Mouse (Mus musculus): ENCODE data around the gene Twf2. TPM values are rescaled to one million over a fixed set of nuclear protein-coding genes. Genes with fewer than 3 reads are reported as not detected.

The Twf2 gene
- polyA plus RNA-seq, 1 experiment: 69.0 TPM

DNA sequence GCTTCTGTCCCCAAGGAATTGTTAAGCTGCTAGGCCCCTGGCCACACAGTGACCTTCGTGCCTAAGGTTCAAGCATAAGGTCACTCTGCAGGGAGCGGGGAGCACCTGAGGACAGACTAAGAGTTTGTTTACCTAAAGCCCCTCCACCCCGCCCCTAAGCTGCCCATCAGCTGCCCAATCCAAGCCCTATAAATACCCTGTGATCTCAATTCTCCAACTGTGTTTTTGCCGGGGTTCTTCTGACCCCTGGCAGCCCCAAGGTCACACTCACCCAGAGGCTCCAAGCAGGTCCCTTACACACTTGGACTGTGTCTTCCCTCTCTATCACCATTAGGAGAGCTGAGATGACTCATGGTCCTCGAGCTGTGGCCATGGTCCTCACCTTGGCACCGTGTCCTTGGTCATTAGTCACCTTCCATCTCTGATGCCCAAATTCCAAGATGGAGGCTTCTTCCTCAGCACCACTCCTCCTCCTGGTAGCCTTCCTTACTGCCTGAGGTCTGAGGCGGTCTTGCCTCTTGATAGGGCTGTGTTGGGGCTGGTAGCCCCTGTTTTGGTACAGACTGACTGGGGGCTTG is 2.9 kb downstream of the Twf2 start:
- H3K4me1 ChIP-seq (ENCODE audit: control insufficient read depth, insufficient read depth, low read length): peaks cover 18% of the 10 kb centered on the region
- 70% methylated on average over 7 of the region's 7 CpGs for WGBS
- no peak for TF ChIP-seq CTCF (IDR thresholded peaks at IDR 0.05; ENCODE audit: insufficient read depth, low read length)
- TF ChIP-seq POLR2A (IDR thresholded peaks at IDR 0.05; ENCODE audit: borderline replicate concordance, extremely low read depth, low read depth, low read length): no peak
- DNase-seq: no peak
- H3K4me3 ChIP-seq (replicated peaks; ENCODE audit: extremely low read depth, low read depth, low read length): no peak overlapping the region

DNA sequence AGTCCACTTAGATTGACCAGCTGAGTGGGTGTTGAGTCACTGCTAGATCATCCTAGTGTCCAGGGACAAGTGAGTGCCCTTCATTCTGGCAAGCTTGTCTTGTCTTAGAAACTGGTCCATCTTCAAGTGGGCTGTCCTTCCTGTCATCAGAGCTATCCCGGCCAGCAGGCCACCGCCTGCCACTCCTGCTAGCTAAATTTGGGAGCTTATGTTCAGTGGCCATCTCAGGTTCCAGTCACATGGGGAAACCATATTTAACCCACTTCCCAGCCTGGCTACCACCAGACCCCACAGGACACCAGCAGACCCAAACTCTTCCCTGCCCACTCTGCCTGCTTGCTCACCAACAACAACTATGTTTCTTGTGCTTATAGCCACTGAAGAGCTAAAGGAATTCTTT is 3.6 kb downstream of the Twf2 start:
- TF ChIP-seq POLR2A (IDR thresholded peaks at IDR 0.05; ENCODE audit: borderline replicate concordance, extremely low read depth, low read depth, low read length) (no peak), CTCF (IDR thresholded peaks at IDR 0.05; ENCODE audit: insufficient read depth, low read length) (no peak)
- no peak for DNase-seq
- 47% methylated on average over 2 of the region's 2 CpGs for WGBS
- Histone ChIP-seq H3K4me3 (replicated peaks; ENCODE audit: extremely low read depth, low read depth, low read length) (no peak overlapping the region), H3K4me1 (ENCODE audit: control insufficient read depth, insufficient read depth, low read length) (peaks cover 21% of the 10 kb centered on the region)

DNA sequence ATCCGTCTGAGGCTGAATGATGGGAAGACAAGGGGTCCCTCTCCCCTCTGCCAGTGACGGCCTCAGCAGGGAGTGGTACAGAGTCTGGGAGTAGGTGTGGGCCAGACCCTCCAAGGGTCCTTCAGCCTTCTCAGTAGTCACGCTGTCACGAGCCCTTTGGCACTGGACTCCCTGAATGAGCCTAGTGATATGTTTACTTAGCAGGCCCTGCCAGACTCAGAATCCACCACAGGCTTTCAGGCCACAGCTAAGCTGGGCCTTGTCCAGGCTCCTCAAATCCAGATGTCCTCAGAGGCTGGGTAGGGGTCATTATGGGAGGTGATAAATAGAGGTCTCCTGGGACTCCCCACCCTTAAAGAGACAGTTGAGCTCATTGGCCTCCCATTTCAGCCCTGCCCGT is 5.3 kb downstream of the Twf2 start:
- WGBS: 79% methylated on average over 5 of the region's 5 CpGs

DNA sequence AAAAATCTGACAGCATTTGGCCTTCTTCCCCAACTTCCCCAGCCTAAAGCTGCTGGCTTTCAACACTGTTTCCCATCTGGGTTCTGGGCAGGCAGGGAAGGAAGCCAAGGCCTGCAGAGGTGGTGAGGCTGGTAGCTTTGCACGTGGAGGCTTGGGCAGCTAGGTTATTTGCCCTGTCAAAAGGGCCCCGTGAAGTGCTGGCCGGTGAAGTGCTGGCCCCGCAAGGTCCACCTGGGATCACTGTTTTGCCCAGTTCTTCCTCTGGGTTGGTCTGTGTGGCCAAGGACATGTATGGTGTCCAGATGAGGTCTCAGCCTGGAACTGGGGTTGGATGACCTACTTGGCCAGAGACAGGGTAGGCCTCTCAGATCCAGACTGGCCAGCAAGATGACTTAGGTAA is 7.0 kb downstream of the Twf2 start:
- H3K4me1 ChIP-seq (ENCODE audit: control insufficient read depth, insufficient read depth, low read length): peaks cover 19% of the 10 kb centered on the region
- TF ChIP-seq POLR2A (IDR thresholded peaks at IDR 0.05; ENCODE audit: borderline replicate concordance, extremely low read depth, low read depth, low read length) (no peak), CTCF (IDR thresholded peaks at IDR 0.05; ENCODE audit: insufficient read depth, low read length) (no peak)
- no peak overlapping the region for H3K4me3 ChIP-seq (replicated peaks; ENCODE audit: extremely low read depth, low read depth, low read length)
- WGBS: 74% methylated on average over 4 of the region's 4 CpGs
- DNase-seq: no peak

More for the DNA sequence above, 5.3 kb downstream of the Twf2 start:
- TF ChIP-seq POLR2A (IDR thresholded peaks at IDR 0.05; ENCODE audit: borderline replicate concordance, extremely low read depth, low read depth, low read length) (no peak), CTCF (IDR thresholded peaks at IDR 0.05; ENCODE audit: insufficient read depth, low read length) (no peak)
- Histone ChIP-seq H3K4me1 (ENCODE audit: control insufficient read depth, insufficient read depth, low read length) (peaks cover 25% of the 10 kb centered on the region), H3K4me3 (replicated peaks; ENCODE audit: extremely low read depth, low read depth, low read length) (no peak overlapping the region)
- no peak for DNase-seq

DNA sequence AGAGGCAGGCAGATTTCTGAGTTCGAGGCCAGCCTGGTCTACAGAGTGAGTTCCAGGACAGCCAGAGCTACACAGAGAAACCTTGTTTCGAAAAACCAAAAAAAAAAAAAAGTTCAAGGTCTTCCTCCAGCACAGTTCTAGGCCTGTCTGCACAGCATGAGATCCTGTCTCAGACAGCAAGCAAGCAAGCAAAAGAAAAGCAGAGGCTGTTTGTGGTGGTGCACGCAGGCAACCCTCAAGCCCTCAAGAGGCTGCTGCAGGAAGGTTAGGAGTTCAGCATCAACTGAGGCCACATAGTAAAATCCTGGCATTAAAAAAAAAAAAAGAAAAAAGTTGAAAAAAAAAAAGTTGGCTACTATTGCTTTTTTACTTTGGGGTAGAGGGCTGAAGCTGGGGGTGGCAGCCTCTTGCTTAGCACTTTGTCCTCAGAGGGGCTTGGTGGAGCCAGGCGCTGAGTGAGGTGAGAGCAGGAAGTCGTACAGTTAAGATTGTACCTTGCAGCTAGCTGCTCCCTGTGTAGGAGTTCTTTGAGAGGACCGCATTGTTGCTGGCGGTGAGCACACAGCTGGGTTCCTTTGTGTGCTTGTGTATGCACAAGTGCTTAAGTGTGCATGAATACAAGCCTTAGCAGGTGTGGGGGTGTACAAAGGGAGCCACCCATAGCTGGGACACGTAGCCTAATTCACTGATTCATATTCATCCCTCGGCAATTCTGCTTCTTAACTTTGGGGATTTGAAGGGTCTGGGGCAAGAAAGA is 8.1 kb downstream of the Twf2 start:
- H3K4me3 ChIP-seq (replicated peaks; ENCODE audit: extremely low read depth, low read depth, low read length): no peak overlapping the region
- H3K4me1 ChIP-seq (ENCODE audit: control insufficient read depth, insufficient read depth, low read length): peaks cover 16% of the 10 kb centered on the region
- TF ChIP-seq POLR2A (IDR thresholded peaks at IDR 0.05; ENCODE audit: borderline replicate concordance, extremely low read depth, low read depth, low read length) (no peak), CTCF (IDR thresholded peaks at IDR 0.05; ENCODE audit: insufficient read depth, low read length) (no peak)
- WGBS: 66% methylated on average over 9 of the region's 9 CpGs
- DNase-seq: no peak

DNA sequence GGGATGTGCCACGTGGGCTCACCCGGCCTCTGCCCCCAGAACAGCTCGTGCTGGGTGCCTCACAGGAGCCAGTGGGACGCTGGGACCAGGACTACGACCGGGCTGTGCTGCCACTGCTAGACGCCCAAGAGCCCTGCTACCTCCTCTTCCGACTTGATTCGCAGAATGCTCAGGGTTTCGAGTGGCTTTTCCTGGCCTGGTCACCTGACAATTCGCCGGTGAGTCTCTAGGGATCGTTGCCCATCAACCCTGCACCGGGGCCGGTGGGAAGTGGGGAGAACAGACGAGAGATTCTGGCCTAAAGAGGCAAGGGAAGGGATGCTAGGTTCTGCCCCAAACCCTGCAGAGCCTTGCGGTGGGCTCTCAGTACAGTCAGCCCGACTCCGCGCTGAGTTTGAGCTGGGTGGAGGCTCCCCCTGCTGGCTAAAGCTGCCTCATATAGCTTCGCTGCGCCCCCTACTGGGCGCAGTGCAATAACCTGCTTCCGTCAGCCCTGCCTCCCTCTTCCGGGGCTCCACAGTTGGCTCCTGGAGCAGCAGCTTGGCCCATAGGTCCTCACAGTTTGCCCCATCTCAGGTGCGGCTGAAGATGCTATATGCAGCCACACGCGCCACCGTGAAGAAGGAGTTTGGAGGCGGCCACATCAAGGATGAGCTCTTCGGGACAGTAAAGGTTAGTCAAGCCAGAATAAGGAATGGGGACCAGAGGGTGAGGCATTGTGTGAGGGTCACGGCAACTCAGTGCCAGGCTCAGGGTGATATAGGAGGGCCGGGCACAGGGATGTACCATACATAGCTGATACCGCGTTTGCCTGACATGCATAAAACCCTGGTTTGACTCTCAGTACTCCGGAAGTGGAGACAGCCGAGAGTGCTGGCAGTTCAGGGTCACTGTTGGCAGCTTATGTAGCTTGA is 9.0 kb downstream of the Twf2 start:
- peaks cover 12% of the 10 kb centered on the region for H3K4me1 ChIP-seq (ENCODE audit: control insufficient read depth, insufficient read depth, low read length)
- H3K4me3 ChIP-seq (replicated peaks; ENCODE audit: extremely low read depth, low read depth, low read length): peak overlapping the region; percentile 25
- peak; percentile 30; the same call in 1 of the 2 replicates for TF ChIP-seq POLR2A (IDR thresholded peaks at IDR 0.05; ENCODE audit: borderline replicate concordance, extremely low read depth, low read depth, low read length)
- peak; percentile 100 for TF ChIP-seq CTCF (IDR thresholded peaks at IDR 0.05; ENCODE audit: insufficient read depth, low read length)
- 26% methylated on average over 37 of the region's 37 CpGs for WGBS
- peak; percentile 86 for DNase-seq

DNA sequence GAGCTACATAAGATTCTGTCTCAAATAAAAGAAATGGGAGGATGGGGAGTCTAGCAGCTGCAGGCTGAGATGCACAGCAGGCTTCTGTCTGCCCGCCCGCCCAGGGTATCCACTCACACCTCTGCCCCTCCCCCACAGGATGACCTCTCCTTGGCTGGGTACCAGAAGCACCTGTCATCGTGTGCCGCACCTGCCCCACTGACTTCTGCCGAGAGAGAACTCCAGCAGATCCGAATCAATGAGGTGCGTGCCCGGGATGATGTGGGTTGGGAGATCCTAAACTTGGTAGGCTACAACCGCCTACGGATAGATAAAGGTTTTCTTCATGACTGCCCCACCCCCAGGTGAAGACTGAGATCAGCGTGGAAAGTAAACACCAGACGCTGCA is 9.7 kb downstream of the Twf2 start:
- Histone ChIP-seq H3K4me1 (ENCODE audit: control insufficient read depth, insufficient read depth, low read length) (peaks cover 12% of the 10 kb centered on the region), H3K4me3 (replicated peaks; ENCODE audit: extremely low read depth, low read depth, low read length) (no peak overlapping the region)
- 75% methylated on average over 12 of the region's 12 CpGs for WGBS
- no peak for TF ChIP-seq CTCF (IDR thresholded peaks at IDR 0.05; ENCODE audit: insufficient read depth, low read length)
- TF ChIP-seq POLR2A (IDR thresholded peaks at IDR 0.05; ENCODE audit: borderline replicate concordance, extremely low read depth, low read depth, low read length): no peak
- no peak for DNase-seq

DNA sequence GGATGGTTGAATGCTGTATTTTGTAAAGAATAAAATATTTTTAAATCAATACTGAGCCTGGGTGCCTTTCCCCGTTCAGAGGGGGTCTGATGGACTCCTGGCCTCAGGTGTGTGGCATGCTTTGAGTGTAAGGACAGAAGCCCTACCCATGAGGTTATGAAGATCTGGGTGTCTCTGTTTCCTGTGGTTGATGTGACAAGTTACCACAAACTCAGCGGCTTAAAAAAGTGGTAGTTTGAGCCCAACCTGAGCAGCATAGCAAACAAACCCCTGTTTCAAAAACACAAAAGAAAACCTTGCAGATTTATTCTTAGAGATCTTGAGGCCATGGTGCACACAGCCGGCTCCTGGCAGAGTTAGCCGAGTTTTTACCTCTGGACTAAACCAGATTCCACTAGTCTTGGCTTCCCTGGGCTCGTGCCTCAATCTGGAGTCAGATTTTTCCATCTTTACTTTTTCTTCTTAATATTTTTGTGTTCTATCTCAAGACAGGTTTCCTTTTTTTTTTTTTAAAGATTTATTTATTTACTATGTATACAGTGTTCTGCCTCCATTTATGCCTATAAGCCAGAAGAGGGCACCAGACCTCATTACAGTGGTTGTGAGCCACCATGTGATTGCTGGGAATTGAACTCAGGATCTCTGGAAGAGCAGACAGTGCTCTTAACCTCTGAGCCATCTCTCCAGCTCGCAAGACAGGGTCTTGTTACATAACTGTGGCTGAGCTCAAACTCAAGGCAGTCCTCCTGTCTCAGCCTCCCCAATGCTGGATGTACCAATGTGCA is 12.6 kb downstream of the Twf2 start:
- H3K4me1 ChIP-seq (ENCODE audit: control insufficient read depth, insufficient read depth, low read length): peaks cover 9% of the 10 kb centered on the region
- no peak overlapping the region for H3K4me3 ChIP-seq (replicated peaks; ENCODE audit: extremely low read depth, low read depth, low read length)
- 81% methylated on average over 6 of the region's 6 CpGs for WGBS
- no peak for DNase-seq
- no peak for TF ChIP-seq CTCF (IDR thresholded peaks at IDR 0.05; ENCODE audit: insufficient read depth, low read length)
- TF ChIP-seq POLR2A (IDR thresholded peaks at IDR 0.05; ENCODE audit: borderline replicate concordance, extremely low read depth, low read depth, low read length): no peak

DNA sequence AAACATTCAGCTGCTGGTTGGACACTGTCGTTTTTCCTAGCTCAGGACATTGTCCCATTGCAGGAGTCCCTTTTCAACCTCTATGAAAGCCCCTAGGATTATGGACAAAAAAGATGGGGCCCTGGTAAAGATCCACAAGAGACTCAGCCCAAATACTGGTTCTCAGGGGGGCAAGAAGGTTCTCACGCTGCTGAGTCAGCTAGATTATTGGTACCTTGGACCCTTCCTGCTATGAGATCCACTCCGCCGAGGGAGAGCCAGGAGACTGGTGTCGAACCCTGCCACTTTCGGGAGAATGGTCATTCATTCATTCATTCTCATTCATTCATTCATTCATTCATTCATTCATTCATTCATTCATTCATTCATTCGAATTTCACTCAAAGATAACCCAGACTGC is 14.1 kb downstream of the Twf2 start:
- TF ChIP-seq CTCF (IDR thresholded peaks at IDR 0.05; ENCODE audit: insufficient read depth, low read length) (no peak), POLR2A (IDR thresholded peaks at IDR 0.05; ENCODE audit: borderline replicate concordance, extremely low read depth, low read depth, low read length) (no peak)
- no peak for DNase-seq
- 86% methylated on average over 7 of the region's 7 CpGs for WGBS

More for the DNA sequence above, 14.1 kb downstream of the Twf2 start:
- Histone ChIP-seq H3K4me1 (ENCODE audit: control insufficient read depth, insufficient read depth, low read length) (0 out of 2 replicates have a peak, but pooled peaks cover 2% of the 10 kb centered on the region), H3K4me3 (replicated peaks; ENCODE audit: extremely low read depth, low read depth, low read length) (no peak overlapping the region)
